Mouse (Mus musculus): ENCODE data around the gene Gpr183. TPM values are rescaled to one million over a fixed set of nuclear protein-coding genes. Genes with fewer than 3 reads are reported as not detected.

The Gpr183 gene
- total RNA-seq (2021): under 1 TPM; 0.44 to 0.66 TPM

DNA sequence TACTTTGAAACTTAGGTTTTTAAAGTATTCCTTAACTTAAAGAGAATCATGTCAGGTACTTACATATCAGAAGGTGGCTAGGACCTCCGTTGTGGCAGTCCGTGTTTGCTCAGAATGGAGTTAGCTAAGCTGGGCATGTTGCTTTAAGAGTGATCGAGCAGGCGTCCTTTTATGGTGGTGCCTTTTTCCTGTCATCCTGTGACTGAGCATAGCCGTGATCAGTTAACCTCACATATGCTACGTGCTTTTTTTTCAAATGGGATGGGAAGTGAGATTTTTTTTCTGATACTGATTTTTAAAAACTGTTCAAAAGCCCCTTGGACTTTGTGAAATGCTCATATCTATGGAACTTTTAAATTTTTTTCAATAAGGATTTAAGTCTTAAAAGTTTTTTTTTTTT, at the start of gene Gpr183:
Gene Gpr183 (minus strand): TSS at position 206 of the 400 bp plus-strand sequence.
- no peak for DNase-seq
- intact Hi-C loops (cut with DNase I): no loop called here

DNA sequence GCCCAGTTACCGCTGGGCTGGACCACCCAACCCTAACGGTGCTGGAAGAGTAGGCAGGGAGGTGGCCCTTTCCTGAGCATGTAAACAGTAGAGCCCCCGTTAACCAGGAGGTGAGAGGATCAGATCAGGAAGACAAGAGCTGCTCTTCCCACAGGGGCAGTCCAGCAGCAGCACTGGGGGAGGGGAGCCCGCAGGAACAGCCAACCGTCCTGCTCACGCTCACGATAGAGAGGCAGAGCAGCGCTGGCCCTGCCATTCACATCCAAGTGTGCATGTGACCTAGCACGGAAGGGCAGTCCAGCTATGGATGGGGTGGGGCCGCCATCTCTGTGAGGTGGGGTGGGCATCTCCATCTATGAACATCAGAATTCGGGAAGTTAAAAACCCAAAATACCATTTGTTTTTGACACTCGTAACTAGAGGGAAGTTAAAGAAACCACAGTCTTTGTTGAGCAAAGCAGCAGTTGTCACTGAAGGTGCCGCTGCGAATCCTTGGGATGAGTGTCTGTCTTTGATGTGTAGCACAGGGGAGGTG, 48.5 kb upstream of the Gpr183 start:
- intact Hi-C loops (cut with DNase I): no loop called here
- DNase-seq: no peak

DNA sequence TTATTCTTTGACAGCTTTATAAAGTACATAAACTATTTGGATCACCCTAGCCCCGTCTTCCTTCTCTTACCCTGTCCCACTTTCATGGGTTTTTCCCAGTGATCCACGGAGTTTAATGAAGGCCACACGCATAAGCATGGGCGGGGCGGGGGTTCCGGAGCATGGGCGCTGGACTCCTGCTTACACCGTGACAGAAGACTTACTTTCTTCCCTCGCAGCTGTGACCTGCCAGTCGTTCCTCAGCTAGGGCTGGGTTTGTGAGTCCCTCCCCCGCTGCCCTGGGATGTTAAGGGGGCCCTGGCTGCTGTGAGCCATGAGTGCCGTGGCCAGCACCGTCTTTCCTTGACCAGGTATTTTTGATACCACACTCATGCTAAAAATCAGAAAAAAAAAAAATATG, 47.8 kb upstream of the Gpr183 start:
- intact Hi-C loops (cut with DNase I): no loop called here
- DNase-seq: no peak

DNA sequence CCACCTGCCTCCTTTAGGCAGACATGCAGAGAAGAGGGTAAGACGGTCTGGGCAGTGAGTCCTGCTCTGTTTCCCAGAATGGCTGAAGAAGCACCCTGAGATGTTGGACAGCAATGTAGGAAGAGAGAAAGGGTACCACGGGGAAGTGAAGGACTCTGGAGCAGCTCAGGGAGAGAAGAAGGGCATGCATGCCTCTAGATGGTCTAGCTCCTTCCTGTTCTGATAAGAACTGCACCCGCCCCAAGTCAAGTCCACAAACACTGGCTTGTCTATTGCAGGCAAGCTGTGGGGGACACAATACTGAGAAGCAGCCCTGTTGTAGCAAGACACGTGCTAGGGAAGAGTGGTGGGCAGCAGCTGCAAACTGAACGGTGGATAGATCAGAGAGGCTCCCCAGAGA, 47.2 kb upstream of the Gpr183 start:
- intact Hi-C loops (cut with DNase I): no loop called here

DNA sequence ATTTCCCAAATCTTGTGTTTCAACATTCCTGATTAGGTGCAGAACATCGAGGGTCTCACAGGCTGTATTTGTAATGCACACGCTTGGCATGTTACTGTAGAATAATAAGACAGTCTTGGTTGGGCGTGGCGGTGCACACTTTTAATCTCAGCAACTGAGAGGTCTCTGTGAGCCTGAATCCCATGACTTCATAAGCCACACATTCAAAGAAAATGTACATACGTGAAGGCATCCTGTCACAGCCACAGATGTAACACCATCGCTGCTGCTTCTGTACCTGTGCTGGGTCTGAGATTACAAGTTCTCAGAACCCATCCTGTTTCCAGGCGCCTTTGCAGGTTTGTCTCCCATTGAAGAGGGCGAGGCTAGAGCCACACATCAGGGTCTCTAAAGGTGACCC, 46.8 kb upstream of the Gpr183 start:
- no peak for DNase-seq
- intact Hi-C loops (cut with DNase I): no loop called here

More for the DNA sequence above, 47.2 kb upstream of the Gpr183 start:
- no peak for DNase-seq

DNA sequence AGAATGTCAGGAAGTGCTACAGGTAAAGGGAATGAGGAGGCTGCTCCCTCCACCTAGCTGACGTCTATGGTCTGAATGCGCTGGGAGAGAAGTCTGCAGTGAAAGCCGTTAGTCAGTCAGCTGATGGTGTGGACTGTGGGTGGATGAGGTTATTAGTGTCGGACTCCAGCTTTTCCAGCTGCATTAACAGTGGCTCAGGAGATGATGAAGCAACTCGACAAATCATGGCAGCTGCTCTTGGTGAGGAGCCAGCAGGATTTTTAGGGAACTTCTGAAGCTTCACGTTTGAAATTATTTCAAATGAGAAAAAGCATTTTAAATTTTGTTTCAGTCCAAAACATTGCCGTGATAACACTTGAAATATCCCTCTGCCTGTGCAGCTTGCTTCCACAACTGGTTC, 45.3 kb upstream of the Gpr183 start:
- intact Hi-C loops (cut with DNase I): no loop called here
- DNase-seq: no peak

DNA sequence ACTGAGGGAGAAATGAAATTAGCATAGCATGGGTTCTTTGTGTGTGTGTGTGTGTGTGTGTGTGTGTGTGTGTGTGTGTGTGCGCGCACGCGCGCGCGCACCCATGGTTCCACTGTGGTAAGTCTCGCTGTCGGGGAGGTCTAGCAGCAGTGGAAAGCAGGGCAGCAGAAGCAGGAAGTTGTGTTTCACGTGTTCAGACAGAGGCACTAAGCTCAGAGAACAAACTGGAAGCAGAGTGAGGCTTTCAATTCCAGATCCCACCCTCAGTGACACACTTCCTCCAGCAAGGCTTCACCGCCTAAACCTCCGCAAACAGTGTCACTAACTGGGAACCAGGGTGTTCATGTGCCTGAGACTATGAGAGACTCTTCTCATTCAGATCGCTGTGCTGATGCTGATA, 44.5 kb upstream of the Gpr183 start:
- intact Hi-C loops (cut with DNase I): no loop called here
- no peak for DNase-seq

DNA sequence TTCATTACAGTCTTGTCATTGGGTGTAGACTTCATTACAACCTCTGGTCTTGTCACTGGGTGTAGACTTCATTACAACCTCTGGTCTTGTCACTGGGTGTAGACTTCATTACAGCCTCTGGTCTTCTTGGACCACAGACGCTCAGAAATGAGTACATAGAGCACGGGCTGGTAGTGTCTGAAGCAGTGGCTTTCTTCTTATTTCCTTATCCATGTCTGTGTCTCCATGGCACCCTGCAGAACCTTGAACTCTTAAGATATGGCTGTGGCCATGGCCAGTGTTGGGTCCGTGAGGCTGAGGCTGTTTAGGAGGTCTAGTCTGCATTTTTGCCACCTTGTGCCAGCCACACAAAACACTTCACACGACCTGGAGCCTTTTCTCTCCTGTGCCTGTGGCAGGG, 43.3 kb upstream of the Gpr183 start:
- no peak for DNase-seq
- intact Hi-C loops (cut with DNase I): no loop called here

DNA sequence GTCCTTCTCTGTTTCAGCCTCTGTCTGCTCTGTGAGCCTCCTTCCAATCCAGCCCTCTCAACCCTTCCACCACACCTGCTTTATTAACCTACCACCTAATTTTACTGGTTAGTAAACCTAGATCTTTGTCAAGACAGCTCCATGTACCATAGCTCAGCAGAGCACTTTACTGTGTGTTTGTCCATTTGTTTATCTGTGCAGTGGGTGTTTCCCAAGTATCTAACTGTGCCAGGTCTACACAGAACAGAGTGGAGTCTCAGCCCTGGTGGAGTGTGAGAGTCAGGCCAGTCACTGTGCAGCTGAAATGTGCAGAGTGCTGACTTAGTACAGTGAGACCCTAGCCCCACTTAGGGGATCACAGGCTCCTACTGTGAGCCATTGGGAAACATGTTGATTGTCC, 38.8 kb upstream of the Gpr183 start:
- DNase-seq: no peak
- intact Hi-C loops (cut with DNase I): no loop called here

DNA sequence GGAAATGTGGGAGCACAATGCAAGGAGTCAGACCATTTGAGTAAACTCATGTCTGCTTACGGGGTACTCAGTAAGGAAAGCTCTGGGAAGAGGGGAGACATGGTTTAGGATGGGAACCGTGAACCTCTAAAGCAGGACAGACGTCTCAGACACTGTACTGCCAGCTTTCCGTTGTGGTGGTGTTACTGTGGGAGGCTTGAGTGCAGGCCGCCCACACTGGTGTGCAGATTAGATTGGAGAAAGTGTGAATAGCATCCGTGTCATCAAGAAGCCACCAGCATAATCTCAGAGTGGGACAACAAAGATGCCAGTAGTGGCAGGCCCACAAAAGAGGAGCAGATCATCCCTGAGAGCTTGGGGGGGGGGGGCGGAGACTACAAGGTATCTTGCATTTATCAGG, 37.2 kb upstream of the Gpr183 start:
- intact Hi-C loops (cut with DNase I): no loop called here
- DNase-seq: no peak

DNA sequence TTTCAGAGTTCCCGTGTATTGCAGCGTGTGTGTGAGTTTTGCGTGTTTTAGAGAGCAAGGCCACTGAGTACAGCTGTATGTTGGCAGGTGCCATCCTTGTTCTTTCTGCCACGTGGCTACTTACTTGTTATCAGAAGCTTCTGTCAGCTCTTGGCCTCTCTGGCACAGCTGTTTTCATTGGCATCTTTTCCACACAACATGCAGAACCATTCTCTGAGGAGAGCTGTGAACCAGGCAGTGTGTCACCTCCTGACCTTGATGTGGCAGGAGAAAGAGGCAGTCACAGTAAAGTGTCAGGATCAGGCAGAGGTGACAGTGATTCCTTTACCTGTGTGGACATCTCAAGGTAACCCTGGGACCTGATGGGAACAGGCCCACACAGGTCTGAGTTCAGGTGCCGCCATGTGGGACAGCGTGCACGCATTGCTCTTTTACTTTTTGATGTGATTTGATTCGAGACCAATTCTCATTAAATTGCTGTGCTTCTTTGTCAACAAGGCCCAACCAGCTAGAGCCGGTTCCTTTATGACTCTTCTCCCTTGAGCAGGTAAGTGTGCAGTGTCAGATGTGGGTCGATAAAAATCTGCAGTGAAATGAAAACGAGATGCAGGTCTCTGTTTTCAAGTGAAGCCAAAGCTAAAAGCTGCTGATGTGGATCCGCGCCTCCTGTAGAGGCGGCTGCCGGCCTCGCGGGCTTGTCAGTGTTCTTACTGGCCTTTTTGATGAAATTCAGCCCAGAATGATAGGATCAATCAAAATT, 35.5 kb upstream of the Gpr183 start:
- no peak for DNase-seq
- intact Hi-C loops (cut with DNase I): no loop called here

DNA sequence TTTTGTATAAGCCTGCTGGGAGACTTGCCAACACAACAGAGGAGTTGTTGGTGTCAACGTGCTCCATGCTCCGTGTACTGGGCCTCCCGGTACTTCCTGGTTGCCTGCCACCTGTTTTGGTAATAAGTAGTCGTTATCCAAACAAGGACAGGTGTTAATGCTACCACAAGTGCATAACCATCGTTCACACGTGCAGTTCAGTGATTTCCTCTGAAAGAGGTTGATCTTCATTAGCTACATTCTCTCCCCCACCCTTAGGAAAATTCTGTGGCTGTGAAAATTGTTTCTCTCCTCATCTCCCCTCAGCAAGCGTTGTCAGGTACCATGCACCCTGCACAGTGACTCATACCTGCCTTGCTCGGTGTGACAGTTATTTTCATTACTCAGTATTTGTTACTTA, 34.5 kb upstream of the Gpr183 start:
- intact Hi-C loops (cut with DNase I): no loop called here
- DNase-seq: no peak

DNA sequence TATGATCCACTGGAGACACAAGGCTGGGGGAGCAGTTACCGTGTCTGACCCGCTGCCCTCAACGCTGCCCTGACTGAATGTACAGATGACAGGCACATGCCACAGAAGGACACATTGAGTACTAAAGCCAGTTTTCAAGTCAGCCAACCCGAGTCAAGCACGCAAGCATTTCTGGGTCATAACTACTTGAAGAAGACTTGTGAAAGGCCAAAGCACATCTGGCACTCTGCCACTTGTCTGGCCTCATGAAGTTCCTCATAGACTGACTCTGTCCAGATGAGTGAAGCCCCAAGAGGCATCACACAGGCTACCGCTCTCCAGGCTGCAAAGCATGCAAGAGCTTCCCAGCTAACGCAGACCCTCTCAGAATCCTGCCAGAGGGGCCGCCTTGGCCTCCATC, 31.8 kb upstream of the Gpr183 start:
- DNase-seq: peak; percentile 24

DNA sequence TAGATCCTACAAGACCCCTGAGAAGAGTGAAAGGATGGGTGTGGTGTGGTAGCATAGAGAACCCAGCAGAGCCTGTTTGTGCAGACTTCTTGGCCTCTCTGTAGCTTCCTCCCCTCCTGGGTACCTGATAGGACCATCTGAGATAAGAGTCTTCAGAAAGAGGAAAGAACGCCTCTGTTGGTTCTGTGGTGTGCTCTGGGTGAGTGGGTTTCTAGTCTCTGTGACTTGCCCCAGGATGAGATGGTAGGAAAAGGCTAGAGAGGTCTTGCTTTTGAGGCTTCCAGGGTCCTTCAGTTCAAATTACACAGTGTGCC, 30.5 kb upstream of the Gpr183 start:
- DNase-seq: no peak
- intact Hi-C loops (cut with DNase I): no loop called here

More for the DNA sequence above, 31.8 kb upstream of the Gpr183 start:
- intact Hi-C loops (cut with DNase I): no loop called here

DNA sequence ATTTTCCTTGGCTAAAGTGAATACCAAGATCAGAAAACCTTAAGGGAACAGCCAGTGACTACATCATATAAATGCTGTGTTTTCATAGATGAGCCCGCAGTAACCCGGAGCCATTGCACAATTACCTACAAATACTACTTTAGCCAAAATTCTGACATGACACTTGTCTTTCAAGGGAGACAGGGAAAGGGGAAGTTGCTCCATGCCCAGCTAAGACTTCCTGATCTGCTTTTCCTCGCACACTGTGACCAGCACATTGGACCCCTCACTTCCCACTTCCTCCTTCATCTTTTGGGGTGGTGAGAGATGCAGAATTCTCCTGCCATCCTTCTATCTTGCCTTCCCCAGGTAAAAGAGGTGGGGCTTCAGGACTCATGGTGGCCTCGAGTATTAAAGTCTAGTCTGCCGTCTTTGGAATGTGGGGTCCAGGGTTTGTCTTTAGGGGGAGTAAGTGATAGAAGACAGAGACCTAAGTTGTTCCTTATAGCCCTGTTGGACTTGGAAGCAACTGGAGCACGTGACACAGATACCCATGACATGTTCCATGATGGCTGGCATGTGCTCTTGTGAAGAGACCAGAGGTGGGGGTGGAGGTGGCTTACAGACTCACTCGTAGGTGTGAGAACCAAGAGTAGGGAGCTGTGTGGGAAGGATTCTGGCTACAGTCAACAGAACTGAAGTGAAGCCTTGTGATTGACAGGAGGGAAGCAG, 30.0 kb upstream of the Gpr183 start:
- DNase-seq: no peak
- intact Hi-C loops (cut with DNase I): no loop called here

DNA sequence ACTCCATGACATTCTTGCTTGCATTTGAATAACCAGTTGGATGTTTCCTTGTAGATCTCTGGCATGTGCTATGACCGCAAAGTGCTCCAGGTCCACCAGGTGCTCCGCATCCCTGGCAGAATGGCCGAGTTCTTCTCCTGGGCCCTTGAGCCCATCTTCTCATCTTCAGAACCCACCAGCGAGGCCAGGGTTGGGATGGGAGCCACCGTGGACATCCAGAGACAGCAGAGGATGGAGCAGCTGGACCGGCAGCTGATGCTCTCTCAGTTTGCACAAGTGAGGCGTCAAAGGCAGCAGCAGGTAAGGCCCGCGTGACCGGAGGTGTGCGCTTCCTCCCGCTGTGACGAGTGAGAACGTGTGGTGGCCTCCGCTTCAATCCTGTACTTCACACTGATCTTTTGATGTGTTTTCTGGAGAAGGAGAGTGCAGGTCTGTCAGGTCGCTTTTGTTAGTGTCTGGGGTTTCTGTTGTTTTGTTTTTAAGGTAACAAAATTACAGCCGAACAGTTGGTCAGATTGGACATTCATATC, 29.2 kb upstream of the Gpr183 start:
- no peak for DNase-seq
- intact Hi-C loops (cut with DNase I): no loop called here

DNA sequence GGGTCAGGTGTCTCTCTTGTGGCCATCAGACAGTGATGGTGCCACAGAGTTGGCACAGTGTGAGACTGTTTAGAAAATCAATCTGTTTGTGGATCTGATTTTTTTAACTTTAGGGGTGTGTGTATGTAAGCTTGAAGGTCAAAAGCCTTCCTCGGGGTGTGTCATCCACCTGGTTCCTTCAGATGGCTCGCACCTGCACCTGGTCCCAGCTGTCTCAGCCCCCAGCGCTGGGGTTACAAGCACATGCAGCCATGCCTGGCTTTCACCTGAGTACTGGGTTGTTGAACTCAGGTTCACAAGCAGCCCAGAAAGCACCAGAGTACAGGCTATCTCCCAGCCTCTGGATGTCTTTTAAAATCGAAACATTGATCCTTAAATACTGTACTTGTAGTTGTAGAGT, 28.6 kb upstream of the Gpr183 start:
- no peak for DNase-seq
- intact Hi-C loops (cut with DNase I): no loop called here

DNA sequence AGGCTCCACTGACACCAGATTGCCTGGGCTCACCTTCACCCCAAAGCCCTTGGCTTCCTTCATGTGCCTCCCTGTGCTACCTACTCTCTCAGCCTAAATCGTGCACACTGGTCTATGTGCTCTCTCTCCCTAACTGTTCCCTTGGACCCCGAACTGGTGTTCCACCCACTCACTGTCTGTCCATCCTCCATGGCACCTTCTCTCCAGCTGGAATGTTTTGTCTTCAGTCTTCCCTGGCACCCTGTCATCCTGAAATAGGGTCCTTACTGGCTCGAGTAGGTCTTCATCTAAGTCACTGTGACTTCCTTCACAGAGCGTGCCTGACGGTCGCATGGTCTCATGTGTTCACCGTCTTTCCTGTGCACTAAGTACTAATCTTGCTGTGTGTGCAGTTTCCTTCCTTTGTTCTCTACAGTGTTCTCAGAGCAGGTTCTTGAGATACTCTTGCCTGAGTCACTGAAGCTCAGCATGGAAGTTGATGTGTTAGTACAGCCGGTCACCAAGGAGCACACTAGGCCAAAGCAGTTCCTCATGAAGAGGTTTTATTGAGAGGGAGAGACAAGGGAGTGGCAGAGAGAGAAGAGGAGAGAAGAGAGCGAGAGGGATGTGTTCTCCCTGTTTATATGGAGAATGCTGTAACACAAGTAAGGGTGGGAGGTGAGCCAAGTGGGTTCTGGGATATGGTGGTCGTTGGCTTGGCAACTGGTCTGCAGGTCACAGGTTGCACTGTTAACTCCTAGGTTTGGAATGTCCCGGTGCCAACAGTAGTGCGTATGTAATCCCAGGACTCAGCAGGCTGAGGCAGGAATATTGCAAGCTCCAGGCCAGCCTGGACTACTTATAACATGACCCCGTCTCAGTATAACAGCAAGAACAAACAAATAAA, 27.6 kb upstream of the Gpr183 start:
- no peak for DNase-seq
- intact Hi-C loops (cut with DNase I): no loop called here

DNA sequence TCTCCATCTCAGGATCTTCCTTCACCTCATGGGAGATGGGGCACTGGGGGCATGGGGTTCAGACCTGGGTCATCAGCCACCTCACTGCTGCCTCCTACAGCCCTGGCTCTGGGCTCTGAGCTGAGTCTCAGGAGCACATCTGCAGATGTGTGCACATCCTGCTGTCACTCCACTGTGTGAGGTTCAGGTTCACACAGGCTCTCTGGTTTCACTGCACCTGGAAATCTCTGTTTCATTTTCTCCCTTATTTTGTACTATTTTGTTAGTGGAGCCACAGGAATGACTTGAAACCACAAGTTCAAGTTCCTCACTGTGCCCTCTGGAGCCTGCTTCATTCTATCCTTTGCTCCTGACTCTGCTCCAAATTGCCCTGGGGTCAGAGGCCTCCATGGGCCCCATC, 26.9 kb upstream of the Gpr183 start:
- DNase-seq: no peak
- intact Hi-C loops (cut with DNase I): no loop called here

DNA sequence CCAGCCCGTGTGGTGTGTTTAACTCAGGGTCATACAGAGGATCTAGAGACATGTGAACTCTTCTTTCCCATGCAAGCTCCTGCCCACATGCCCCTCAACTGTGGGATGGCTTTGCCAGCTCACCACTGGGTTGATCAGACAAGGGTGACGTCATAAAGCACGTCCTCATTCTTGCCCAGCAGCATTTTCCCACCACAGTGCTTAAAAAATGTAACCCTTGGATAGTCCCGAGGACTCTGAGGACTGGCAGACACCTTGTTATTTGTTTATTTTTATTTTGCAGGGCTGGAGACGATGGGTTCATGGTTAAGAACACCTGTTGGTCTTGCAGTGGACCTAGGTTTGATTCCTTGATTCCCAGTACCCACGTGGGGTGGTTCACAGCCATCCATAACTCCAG, 25.9 kb upstream of the Gpr183 start:
- DNase-seq: no peak
- intact Hi-C loops (cut with DNase I): no loop called here

DNA sequence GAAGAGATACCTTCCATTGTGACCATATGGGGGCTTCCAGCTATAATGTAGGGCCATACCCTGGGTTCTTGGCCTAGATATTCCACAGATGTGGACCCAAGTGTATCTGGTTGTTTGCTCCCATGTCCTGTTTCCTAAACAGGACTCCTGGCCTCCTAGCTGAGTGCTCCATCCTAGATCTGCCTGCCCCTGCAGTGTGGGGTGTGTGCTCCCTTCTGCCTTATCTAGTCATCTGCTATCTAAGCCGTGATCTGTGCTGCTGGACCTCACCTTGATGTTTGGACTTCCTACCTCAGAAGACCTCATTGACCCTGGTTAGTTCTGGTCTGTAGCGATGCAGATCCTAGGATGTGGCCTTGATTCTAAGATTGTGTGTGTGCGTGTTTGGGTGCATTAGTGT, 24.9 kb upstream of the Gpr183 start:
- intact Hi-C loops (cut with DNase I): no loop called here
- no peak for DNase-seq

Data from left cerebral cortex, postnatal 4 days (tissue).